Mouse (Mus musculus) left cerebral cortex, postnatal 10 days (tissue): ENCODE data around the gene Plekhg5. TPM values are rescaled to one million over a fixed set of nuclear protein-coding genes. Genes with fewer than 3 reads are reported as not detected.

Experiments
- DNase-seq, 2 experiments: peaks; one replicate each; pipeline ENCODE4 v3.0.0; 2021 to 2022; ENCODE audit warnings: low spot score in 2 of 2, mixed read lengths in 1 of 2; ENCODE audit errors: extremely low spot score in 1 of 2
- intact Hi-C: fragments of 180-260 bp; cut with DNase I; formaldehyde crosslinking; loops from one replicate; pipeline ENCODE4 v1.15.1; 2025
- total RNA-seq, 2 experiments: library from RNA; stranded (reverse); gene quantifications; 2 replicates each; pipeline ENCODE4 v1.2.3; 2021

Plekhg5 gene
- total RNA-seq, 2 experiments from 2014 or later, result 43.3 to 46.9 TPM

DNA sequence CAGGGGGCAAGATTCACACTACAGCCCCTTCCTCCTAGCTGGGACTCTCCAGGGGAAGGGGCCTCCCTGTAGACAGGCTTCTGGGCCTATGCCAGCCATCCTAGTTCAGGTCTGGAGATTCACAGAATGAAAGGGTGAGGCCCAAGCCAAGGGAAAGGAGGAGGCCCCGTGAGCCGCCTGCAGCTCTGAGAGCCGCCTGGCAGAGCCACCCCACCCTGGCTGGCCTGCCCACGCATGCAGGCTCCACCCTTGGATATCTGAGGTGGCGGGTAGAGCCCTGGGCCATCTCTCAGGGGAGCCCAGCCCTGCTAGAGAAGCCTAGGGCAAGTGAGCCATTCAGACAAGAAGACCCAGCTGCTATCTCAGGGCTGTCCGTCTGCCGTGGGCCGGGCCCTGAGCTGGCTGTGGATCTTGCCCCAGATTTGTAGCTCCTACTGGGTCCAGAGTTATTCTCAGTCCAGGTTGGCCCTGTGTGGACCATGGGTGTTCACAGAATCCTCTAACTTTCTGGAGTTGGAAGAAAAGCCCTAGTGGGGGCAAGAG lies 20.5 kb downstream of the Plekhg5 start:
- intact Hi-C loops, result no loop called here
- DNase-seq, result no peak

GRCm38 (mm10) chr4:152094233-152094632 lies 21.9 kb downstream of the Plekhg5 start:
- intact Hi-C loops, result no loop called here
- peak in 1 of 2 experiments; percentile 58 for DNase-seq

GRCm38 (mm10) chr4:152095937-152096910 lies 23.9 kb downstream of the Plekhg5 start:
- DNase-seq, result peak in 1 of 2 experiments; percentile 90

DNA sequence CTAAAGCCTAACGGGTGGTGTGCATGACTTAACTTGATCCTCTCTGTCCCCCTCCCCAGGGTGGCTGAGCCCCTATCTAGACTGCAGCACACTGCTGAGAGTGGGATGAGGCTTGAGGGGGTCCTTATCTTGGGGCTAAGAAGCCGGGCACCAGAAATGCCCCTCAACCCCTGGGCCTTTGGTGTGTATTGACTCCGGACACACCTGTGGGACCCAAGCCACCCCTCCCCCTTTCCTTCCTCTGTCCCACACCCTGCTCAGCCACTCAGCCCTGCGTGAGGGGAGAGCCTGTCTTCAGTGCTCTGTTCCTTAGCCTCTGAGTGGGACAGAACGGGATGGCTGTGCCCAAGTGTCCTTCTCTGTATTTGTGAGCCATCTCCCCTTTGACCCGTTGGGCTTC lies 24.6 kb downstream of the Plekhg5 start:
- peak in 1 of 2 experiments; percentile 74 for DNase-seq
- intact Hi-C loops, result no loop called here

More at GRCm38 (mm10) chr4:152095937-152096910, 23.9 kb downstream of the Plekhg5 start:
- intact Hi-C loops, result no loop called here

GRCm38 (mm10) chr4:152097911-152098799 lies 25.9 kb downstream of the Plekhg5 start:
- peak in 1 of 2 experiments; percentile 78 for DNase-seq
- intact Hi-C loops, result no loop called here

DNA sequence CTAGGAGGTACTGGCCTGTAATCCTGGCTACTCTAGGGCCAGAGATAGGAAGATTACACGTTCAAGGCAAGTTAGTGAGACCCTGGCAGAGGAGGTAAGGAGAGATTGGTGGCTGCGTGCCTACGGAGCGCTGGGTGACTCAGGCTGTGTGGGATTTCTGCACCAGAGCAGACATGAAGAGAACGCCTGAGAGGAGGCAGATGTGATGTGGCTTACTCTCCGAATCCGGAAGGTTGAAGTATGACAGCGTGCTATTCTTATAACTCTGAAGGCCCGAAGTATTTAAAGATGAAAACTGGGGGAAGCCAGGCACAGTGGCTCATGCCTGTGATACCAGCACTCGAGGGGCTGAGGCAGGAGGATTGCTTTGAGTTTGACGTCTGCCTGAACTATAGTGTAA lies 28.2 kb downstream of the Plekhg5 start:
- no peak for DNase-seq
- intact Hi-C loops, result no loop called here

GRCm38 (mm10) chr4:152101081-152101653 lies 28.9 kb downstream of the Plekhg5 start:
- intact Hi-C loops, result no loop called here
- DNase-seq, result no peak

DNA sequence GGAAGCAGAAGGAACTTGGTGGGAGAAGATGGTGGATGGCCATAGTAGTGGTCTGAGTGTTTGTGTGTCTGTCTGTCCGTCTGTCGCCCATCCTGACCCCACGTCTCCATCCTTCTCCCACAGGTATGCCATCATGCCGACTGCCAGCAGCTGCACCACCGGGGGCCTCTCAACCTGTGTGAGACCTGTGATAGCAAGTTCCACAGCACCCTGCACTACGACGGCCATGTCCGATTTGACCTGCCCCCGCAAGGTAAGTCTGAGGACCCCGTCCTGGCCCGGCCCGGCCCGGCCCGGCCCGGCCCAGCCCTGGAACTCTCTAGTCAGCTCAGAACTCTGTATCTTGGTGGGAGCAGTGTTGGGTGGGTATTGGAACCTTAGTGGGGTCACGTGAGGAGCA lies 29.6 kb downstream of the Plekhg5 start:
- intact Hi-C loops, result no loop called here

DNA sequence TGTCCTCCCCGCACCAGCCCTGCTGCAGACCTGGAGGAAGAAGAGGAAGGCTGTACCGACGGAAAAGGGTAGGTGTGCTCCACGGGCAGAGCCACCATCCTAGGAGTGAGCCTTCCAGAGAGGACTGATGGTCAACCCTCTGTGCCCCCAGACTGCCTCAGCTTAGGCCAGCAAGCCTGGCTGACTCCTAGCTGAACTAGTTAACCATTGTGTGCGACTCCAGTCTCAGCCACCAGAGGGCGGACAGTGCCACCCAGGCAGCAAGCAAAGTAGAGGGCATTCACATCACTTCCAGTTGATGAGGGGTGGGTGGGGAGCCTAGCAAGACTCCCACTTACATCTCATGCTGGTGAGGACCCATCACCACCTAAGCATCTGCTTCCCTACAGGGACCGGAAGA lies 30.7 kb downstream of the Plekhg5 start:
- intact Hi-C loops, result no loop called here
- DNase-seq, result peak in 1 of 2 experiments; percentile 82

More for the DNA sequence above, 29.6 kb downstream of the Plekhg5 start:
- DNase-seq, result no peak

DNA sequence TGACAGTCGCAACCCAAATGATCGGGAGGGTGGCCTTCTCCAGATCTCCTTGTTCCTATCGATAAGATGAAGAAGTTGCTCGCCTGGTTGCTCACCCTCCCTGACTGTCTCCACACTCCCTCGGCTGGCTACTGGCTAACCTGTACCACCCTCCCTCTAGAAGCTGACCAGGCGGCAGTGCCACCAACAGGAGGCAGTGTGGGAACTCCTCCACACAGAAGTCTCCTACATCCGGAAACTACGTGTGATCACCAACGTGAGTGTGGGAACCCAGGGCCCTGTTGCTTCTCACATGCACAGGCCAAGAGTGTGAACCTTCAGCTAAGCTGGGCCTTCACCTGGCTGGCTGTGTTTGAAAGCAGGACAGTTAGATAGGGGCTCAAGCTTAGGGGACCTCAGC lies 34.4 kb downstream of the Plekhg5 start:
- DNase-seq, result no peak
- intact Hi-C loops, result no loop called here

- DNase-seq, result peak in 1 of 2 experiments; percentile 59
- intact Hi-C loops, result no loop called here
These were observed 35.2 kb downstream of the Plekhg5 start for GRCm38 (mm10) chr4:152107493-152107892.

- peak; percentile 65 to 77 for DNase-seq
- intact Hi-C loops, result no loop called here
These were observed 35.7 kb downstream of the Plekhg5 start for GRCm38 (mm10) chr4:152107971-152108509.

GRCm38 (mm10) chr4:152108673-152109072 lies 36.4 kb downstream of the Plekhg5 start:
- intact Hi-C loops, result no loop called here
- no peak for DNase-seq

- intact Hi-C loops, result no loop called here
- DNase-seq, result no peak
These were observed 37.2 kb downstream of the Plekhg5 start for GRCm38 (mm10) chr4:152109509-152109908.

DNA sequence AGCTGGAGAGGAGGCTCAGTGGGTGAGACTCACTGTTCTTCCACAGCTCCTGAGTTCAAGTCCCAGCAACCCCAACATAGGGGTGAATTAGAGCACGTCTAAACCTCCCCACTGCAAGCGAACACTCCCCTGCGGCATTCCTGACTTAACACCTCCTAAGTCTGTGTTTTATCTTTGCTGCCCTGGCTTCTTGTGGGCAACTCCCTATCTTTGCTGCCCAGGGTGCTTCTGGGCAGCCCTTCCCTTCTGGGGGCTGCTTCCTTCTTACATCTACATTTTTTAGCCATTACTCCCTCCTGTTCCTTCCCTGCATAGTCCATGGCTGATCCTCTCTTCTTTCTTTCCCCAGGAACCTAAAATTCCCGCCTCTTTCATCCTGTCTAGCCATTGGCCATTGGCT lies 38.4 kb downstream of the Plekhg5 start:
- DNase-seq, result no peak
- intact Hi-C loops, result no loop called here

DNA sequence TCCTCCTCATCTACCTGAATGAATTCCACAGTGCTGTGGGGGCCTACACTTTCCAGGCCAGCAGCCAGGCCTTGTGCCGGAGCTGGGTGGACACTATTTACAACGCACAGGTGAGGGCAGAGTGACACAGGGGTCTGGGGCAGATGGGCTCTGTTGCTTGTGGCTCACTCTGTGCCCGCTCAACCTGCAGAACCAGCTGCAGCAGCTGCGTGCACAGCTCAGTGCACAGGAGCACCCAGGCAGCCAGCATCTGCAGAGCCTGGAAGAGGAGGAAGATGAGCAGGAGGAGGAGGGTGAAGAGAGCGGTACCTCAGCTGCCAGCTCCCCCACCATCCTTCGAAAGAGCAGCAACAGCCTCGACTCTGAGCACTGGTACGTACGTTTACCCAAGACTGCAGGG lies 40.0 kb downstream of the Plekhg5 start:
- intact Hi-C loops, result no loop called here
- no peak for DNase-seq

DNA sequence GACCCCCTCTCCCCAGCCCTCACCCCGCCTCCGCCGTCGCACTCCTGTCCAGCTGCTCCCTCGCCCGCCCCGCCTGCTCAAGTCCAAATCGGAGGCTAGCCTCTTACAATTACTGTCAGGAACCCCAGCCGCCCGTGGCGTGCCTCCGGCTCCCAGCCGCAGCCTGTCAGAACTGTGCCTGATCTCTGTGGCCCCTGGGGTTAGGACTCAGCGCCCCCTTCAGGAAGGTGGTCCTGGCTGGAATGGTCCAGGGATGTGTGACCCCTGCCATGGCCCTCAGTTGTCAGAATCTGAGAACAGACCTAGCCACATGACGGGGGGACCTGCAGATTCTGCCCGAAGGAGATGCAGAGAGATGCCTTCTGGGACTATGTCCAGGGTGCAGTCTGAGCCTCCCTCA lies 41.8 kb downstream of the Plekhg5 start:
- intact Hi-C loops, result no loop called here
- DNase-seq, result no peak

GRCm38 (mm10) chr4:152115921-152116612 lies 43.8 kb downstream of the Plekhg5 start, which contains the start of gene Tnfrsf25:
TSS of gene Tnfrsf25 (plus strand) at chr4:152115934.
- DNase-seq, result peak in 1 of 2 experiments; percentile 78
- intact Hi-C loops, result no loop called here
